Mouse (Mus musculus) intestine, postnatal 0 days (tissue): ENCODE measurements around the gene Spag7. TPM values are rescaled to one million over a fixed set of nuclear protein-coding genes. Genes with fewer than 3 reads are reported as not detected.

Source experiments
- ATAC-seq: fragments of 200-750 bp; cut with Nextera tagmentation; 2 replicates; pipeline ENCODE4 v1.8.0; 2017; ENCODE audit warnings: mild to moderate bottlenecking, moderate TSS enrichment, moderate library complexity
- H3K27ac ChIP-seq: fragments of 300-500 bp; sonication (generic); 2 replicates; pipeline ENCODE4 v1.5.1; 2014; ENCODE audit warnings: mild to moderate bottlenecking, low read depth, low read length, moderate library complexity
- H3K27me3 ChIP-seq: fragments of 300-500 bp; sonication (generic); replicated peaks from 2 replicates; pipeline ENCODE4 v1.6.1; 2014; ENCODE audit warnings: low read length, mixed read lengths; ENCODE audit not compliant: control insufficient read depth, insufficient read depth
- H3K36me3 ChIP-seq: fragments of 300-500 bp; sonication (generic); 2 replicates; pipeline ENCODE4 v1.6.1; 2014; ENCODE audit warnings: mild to moderate bottlenecking, moderate library complexity; ENCODE audit not compliant: control insufficient read depth, insufficient read depth
- H3K4me1 ChIP-seq: fragments of 300-500 bp; sonication (generic); replicated peaks from 2 replicates; pipeline ENCODE4 v1.6.1; 2014; ENCODE audit warnings: antibody characterized with exemption, low read length, mixed read lengths; ENCODE audit not compliant: control insufficient read depth, insufficient read depth
- H3K4me2 ChIP-seq: fragments of 300-500 bp; sonication (generic); replicated peaks from 2 replicates; pipeline ENCODE4 v1.6.1; 2014; ENCODE audit warnings: low read depth, mild to moderate bottlenecking, moderate library complexity
- H3K4me3 ChIP-seq: fragments of 300-500 bp; sonication (generic); 2 replicates; pipeline ENCODE4 v1.5.1; 2014; ENCODE audit warnings: low read depth, low read length
- H3K9ac ChIP-seq: fragments of 300-500 bp; sonication (generic); 2 replicates; pipeline ENCODE4 v1.6.1; 2014; ENCODE audit warnings: mild to moderate bottlenecking, low read depth, low read length
- H3K9me3 ChIP-seq: fragments of 300-500 bp; sonication (generic); 2 replicates; pipeline ENCODE4 v1.6.1; 2016; ENCODE audit warnings: mixed run types; ENCODE audit not compliant: control insufficient read depth
- CTCF ChIP-seq: sonication (generic); IDR thresholded peaks from 2 replicates; pipeline ENCODE4 v1.5.1; 2016; ENCODE audit warnings: low read depth, mild to moderate bottlenecking, control low read depth, antibody characterized with exemption, moderate library complexity
- WGBS: fragments of 180-500 bp; shearing (Covaris S2); extraction: QIAGEN DNeasy Blood & Tissue Kit; methylation state at CpG from one replicate; pipeline ENCODE4 v1.1.7; 2014; 5-methylcytosine and 5-hydroxymethylcytosine counted together
- polyA plus RNA-seq: library from polyadenylated mRNA; unstranded; fragments of >200 nt; fragmentation: Nextera tagmentation; extraction: Ambion mirVana; gene quantifications from 2 replicates; pipeline ENCODE4 v1.2.1, GENCODE M21; 2015

The Spag7 gene
- polyA plus RNA-seq, 1 experiment from 2014 or later: 61.3 TPM

DNA sequence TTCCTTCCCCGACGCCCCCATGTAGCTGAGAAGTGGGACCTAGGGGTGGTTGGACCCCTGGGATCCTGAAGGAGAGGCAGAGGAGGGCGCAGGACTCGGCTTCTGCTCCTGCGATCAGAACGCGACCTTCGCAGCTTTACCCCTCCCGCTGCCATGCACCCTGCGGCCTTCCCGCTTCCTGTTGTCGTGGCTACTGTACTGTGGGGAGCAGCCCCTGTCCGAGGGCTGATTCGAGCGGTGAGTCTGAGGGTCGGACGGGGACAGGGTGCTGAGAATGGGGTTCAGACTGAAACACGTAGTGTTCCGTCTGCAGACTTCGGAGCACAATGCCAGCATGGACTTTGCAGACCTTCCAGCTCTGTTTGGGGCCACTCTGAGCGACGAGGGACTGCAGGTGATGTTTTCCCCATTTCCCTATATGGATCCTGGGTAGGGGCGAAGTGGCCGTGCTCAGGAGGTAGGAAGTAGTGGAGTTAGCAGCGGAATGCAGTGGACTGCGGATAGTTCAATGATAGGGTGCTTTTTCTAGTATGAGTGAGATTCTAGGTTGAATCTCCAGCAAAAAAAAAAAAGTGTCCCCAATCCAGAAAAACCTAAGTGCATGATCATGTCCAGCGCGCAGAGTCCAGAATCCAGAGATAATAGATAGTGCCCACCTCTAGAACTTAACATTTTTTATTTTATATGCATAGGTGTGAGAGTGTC is 21.3 kb downstream of the Spag7 start:
- WGBS: 2% methylated on average over 28 of the region's 28 CpGs
- Histone ChIP-seq H3K36me3 (peaks cover 42% of the 10 kb centered on the region), H3K4me3 (peak overlapping the region; percentile 77), H3K4me2 (peak overlapping the region; percentile 91), H3K9me3 (no peaks in the 10 kb centered on the region), H3K27ac (peak overlapping the region; percentile 98), H3K4me1 (peaks cover 8% of the 10 kb centered on the region; the same call in 1 of the 2 replicates), H3K9ac (peak overlapping the region; percentile 94), H3K27me3 (no peaks in the 10 kb centered on the region)
- TF ChIP-seq CTCF: no peak
- peak; percentile 5 for ATAC-seq

GRCm38 (mm10) chr11:70646691-70647650 is 22.2 kb downstream of the Spag7 start, which contains the start of the genes Rnf167 and Slc25a11:
TSS of gene Rnf167 (plus strand) at chr11:70647235.
TSS of gene Slc25a11 (minus strand) at chr11:70647479.
- Histone ChIP-seq H3K4me3 (peak within 1 kb of the TSS; percentile 77), H3K4me2 (peak within 1 kb of the TSS; percentile 91), H3K9ac (peak within 1 kb of the TSS; percentile 94), H3K27ac (peak within 1 kb of the TSS; percentile 98), H3K4me1 (peaks cover 8% of the 10 kb centered on the region; the same call in 1 of the 2 replicates), H3K27me3 (no peaks in the 10 kb centered on the region), H3K36me3 (peaks cover 33% of the 10 kb centered on the region), H3K9me3 (no peaks in the 10 kb centered on the region)
- WGBS: under 1% methylated on average over 61 of the region's 63 CpGs
- TF ChIP-seq CTCF: peak; percentile 47
- ATAC-seq: peak; percentile 82

GRCm38 (mm10) chr11:70646259-70646555 is 23.0 kb downstream of the Spag7 start:
- Histone ChIP-seq H3K27ac (peak overlapping the region; percentile 98), H3K4me1 (peaks cover 8% of the 10 kb centered on the region; the same call in 1 of the 2 replicates), H3K4me3 (peak overlapping the region; percentile 77), H3K4me2 (peak overlapping the region; percentile 91), H3K9ac (peak overlapping the region; percentile 78), H3K9me3 (no peaks in the 10 kb centered on the region), H3K36me3 (peaks cover 28% of the 10 kb centered on the region), H3K27me3 (no peaks in the 10 kb centered on the region)
- peak; percentile 3; the same call in 1 of the 2 replicates for ATAC-seq
- 8% methylated on average over 3 of the region's 3 CpGs for WGBS
- TF ChIP-seq CTCF: no peak

- peak overlapping the region; percentile 78 for H3K9ac ChIP-seq
- H3K4me2 ChIP-seq: peak overlapping the region; percentile 91
- peak overlapping the region; percentile 98; the same call in 1 of the 2 replicates for H3K27ac ChIP-seq
- no peaks in the 10 kb centered on the region for H3K9me3 ChIP-seq
- H3K4me1 ChIP-seq: peaks cover 5% of the 10 kb centered on the region; the same call in 1 of the 2 replicates
- H3K36me3 ChIP-seq: peaks cover 23% of the 10 kb centered on the region
- 85% methylated on average over 12 of the region's 12 CpGs for WGBS
- H3K27me3 ChIP-seq: no peaks in the 10 kb centered on the region
- ATAC-seq: no peak
- TF ChIP-seq CTCF: no peak
- H3K4me3 ChIP-seq: peak overlapping the region; percentile 77
Observed at GRCm38 (mm10) chr11:70645461-70646258, 23.6 kb downstream of the Spag7 start.

- Histone ChIP-seq H3K36me3 (peaks cover 15% of the 10 kb centered on the region), H3K27ac (no peak overlapping the region; the same call in 1 of the 2 replicates), H3K4me1 (peaks cover 3% of the 10 kb centered on the region; the same call in 1 of the 2 replicates), H3K4me3 (no peak overlapping the region), H3K9me3 (no peaks in the 10 kb centered on the region), H3K27me3 (no peaks in the 10 kb centered on the region), H3K4me2 (no peak overlapping the region), H3K9ac (0 out of 2 replicates have a peak overlapping the region, but pooled peaks have one; percentile 11)
- no peak for TF ChIP-seq CTCF
- no peak for ATAC-seq
- WGBS: 95% methylated on average over 8 of the region's 8 CpGs
Observed at GRCm38 (mm10) chr11:70644564-70645103, 24.6 kb downstream of the Spag7 start.
